Mouse (Mus musculus) liver, adult 2 months (tissue): ENCODE results near the gene Pdxp. TPM values are rescaled to one million over a fixed set of nuclear protein-coding genes. Genes with fewer than 3 reads are reported as not detected.

Experiments used
- DNase-seq: peaks from one replicate; pipeline ENCODE4 v3.0.0-alpha.2; 2011; ENCODE audit warnings: low read depth, low spot score; ENCODE audit errors: extremely low read depth
- H3K27ac ChIP-seq: fragments of 200-500 bp; replicated peaks from 2 replicates; pipeline ENCODE4 v1.5.1; 2012; ENCODE audit warnings: low read depth, mild to moderate bottlenecking, control low read depth, inconsistent platforms, low read length; ENCODE audit not compliant: insufficient read depth
- H3K27me3 ChIP-seq: fragments of 200-500 bp; 2 replicates; pipeline ENCODE4 v1.6.1; 2012; ENCODE audit warnings: mild to moderate bottlenecking, moderate library complexity, low read length, inconsistent platforms; ENCODE audit not compliant: control insufficient read depth, insufficient read depth
- H3K36me3 ChIP-seq: fragments of 200-500 bp; 2 replicates; pipeline ENCODE4 v1.6.1; 2012; ENCODE audit warnings: low read length, inconsistent platforms; ENCODE audit not compliant: control insufficient read depth, insufficient read depth
- H3K4me1 ChIP-seq: fragments of 200-500 bp; 2 replicates; pipeline ENCODE4 v1.6.1; 2011; ENCODE audit warnings: low read length; ENCODE audit not compliant: control insufficient read depth, insufficient read depth
- H3K4me3 ChIP-seq: fragments of 200-500 bp; 2 replicates; pipeline ENCODE4 v1.5.1; 2011; ENCODE audit warnings: low read depth, mild to moderate bottlenecking, control low read depth, low read length, moderate library complexity; ENCODE audit not compliant: insufficient read depth
- H3K79me2 ChIP-seq: fragments of 200-500 bp; 2 replicates; pipeline ENCODE4 v1.6.1; 2012; ENCODE audit warnings: inconsistent platforms, mild to moderate bottlenecking, low read length, moderate library complexity; ENCODE audit not compliant: control insufficient read depth, insufficient read depth
- H3K9ac ChIP-seq: fragments of 200-500 bp; 2 replicates; pipeline ENCODE4 v1.6.1; 2012; ENCODE audit warnings: low read depth, mild to moderate bottlenecking, control low read depth, inconsistent platforms, low read length
- CTCF ChIP-seq: fragments of 200-500 bp; IDR thresholded peaks from 2 replicates; pipeline ENCODE4 v1.5.1; 2011; ENCODE audit warnings: low read depth, low read length, control low read depth
- POLR2A ChIP-seq: fragments of 200-500 bp; IDR thresholded peaks from 2 replicates; pipeline ENCODE4 v1.6.1; 2011; ENCODE audit warnings: low read length, control low read depth; ENCODE audit not compliant: insufficient read depth; ENCODE audit errors: extremely low read depth
- WGBS: fragments of 180-500 bp; shearing (Covaris S2); methylation state at CpG from one replicate; pipeline ENCODE4 v1.1.7; 2018; 5-methylcytosine and 5-hydroxymethylcytosine counted together
- polyA plus RNA-seq: library from polyadenylated mRNA; depleted of rRNA; stranded (reverse); fragments of >200 nt; gene quantifications from 2 replicates; pipeline ENCODE4 v1.2.3, GENCODE M21; 2012
- total RNA-seq: library from RNA; depleted of rRNA; stranded (reverse); fragments of >200 nt; gene quantifications from 2 replicates; pipeline ENCODE4 v1.2.3, GENCODE M21; 2014

Gene Pdxp
- total and polyA plus RNA-seq, 2 experiments, result 0.37 to 0.62 TPM

GRCm38 (mm10) chr15:78916052-78916826 lies 2.5 kb downstream of the Pdxp start:
- Histone ChIP-seq H3K27me3 (0 out of 2 replicates have a peak, but pooled peaks cover 5% of the 10 kb centered on the region), H3K4me3 (no peak overlapping the region), H3K27ac (no peak overlapping the region), H3K9ac (no peak overlapping the region), H3K79me2 (no peaks in the 10 kb centered on the region), H3K36me3 (no peaks in the 10 kb centered on the region), H3K4me1 (peaks cover 5% of the 10 kb centered on the region; the same call in 1 of the 2 replicates)
- no peak for TF ChIP-seq CTCF
- no peak for TF ChIP-seq POLR2A
- WGBS, result 89% methylated on average over 12 of the region's 12 CpGs
- DNase-seq, result no peak

DNA sequence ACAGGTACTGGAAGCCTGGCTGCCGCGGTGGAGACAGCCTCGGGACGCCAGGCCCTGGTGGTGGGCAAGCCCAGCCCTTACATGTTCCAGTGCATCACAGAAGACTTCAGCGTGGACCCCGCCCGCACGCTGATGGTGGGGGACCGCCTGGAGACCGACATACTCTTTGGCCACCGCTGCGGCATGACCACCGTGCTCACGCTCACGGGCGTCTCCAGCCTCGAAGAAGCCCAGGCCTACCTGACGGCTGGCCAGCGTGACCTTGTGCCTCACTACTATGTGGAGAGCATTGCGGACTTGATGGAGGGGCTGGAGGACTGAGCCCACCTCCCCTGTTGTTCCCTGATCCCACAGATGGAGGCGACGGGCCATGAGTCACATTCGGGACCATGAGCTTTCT lies 4.4 kb downstream of the Pdxp start:
- Histone ChIP-seq H3K9ac (no peak overlapping the region), H3K27ac (no peak overlapping the region), H3K4me1 (peaks cover 5% of the 10 kb centered on the region; the same call in 1 of the 2 replicates), H3K36me3 (no peaks in the 10 kb centered on the region), H3K79me2 (no peaks in the 10 kb centered on the region), H3K27me3 (0 out of 2 replicates have a peak, but pooled peaks cover 5% of the 10 kb centered on the region), H3K4me3 (no peak overlapping the region)
- 97% methylated on average over 23 of the region's 23 CpGs for WGBS
- DNase-seq, result no peak
- TF ChIP-seq POLR2A, result no peak
- TF ChIP-seq CTCF, result no peak

DNA sequence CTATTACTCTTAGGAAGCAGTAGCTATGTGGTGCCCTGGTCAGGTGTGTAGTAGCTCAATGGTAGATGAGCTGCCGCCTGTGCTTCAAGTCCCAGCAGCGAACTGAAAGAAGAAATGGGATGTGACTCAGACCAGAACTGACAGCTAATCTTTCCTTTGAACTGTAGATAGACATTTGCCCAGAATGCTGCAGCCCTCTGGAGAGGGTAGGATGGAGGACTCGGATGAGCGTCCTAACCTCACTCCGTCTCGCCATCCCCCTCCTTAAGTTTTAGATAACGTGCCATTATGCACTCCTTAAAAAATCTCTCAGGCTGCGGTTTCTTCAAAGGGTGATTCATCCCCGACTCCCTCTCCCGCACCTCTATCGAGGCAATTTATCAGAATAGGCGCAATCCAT lies 6.2 kb downstream of the Pdxp start:
- DNase-seq, result no peak
- Histone ChIP-seq H3K4me3 (no peak overlapping the region), H3K27ac (no peak overlapping the region), H3K36me3 (no peaks in the 10 kb centered on the region), H3K9ac (no peak overlapping the region), H3K4me1 (no peaks in the 10 kb centered on the region), H3K79me2 (no peaks in the 10 kb centered on the region), H3K27me3 (no peaks in the 10 kb centered on the region)
- 87% methylated on average over 12 of the region's 12 CpGs for WGBS
- TF ChIP-seq CTCF (no peak), POLR2A (no peak)

- Histone ChIP-seq H3K79me2 (no peaks in the 10 kb centered on the region), H3K27ac (no peak overlapping the region), H3K4me3 (no peak overlapping the region), H3K36me3 (no peaks in the 10 kb centered on the region), H3K9ac (no peak overlapping the region), H3K27me3 (no peaks in the 10 kb centered on the region), H3K4me1 (peaks cover 11% of the 10 kb centered on the region; the same call in 1 of the 2 replicates)
- DNase-seq, result no peak
- WGBS, result 93% methylated on average over 7 of the region's 7 CpGs
- TF ChIP-seq POLR2A, result no peak
- TF ChIP-seq CTCF, result no peak
These were observed 9.0 kb downstream of the Pdxp start for GRCm38 (mm10) chr15:78922700-78923099.

DNA sequence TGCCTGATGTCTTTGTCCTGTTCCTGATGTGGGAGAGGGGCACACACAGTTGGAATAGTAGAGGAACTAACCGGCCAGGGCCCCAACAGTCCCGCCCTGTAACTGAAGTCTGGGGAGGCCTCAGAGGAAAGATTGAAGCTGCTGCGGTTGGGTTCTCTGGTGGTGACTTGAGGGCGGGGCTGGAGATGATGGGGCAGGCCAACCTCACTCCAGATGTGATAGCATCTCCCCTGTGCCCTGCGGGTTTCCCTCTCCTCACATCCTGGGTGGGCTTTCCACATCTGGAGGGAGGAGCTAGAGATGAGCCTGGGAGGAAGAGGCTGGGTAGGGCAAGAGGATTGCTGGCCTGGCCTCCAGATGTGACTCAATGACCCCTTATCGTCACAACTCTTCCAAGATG lies 9.9 kb downstream of the Pdxp start:
- no peak overlapping the region for H3K27ac ChIP-seq
- 79% methylated on average over 6 of the region's 6 CpGs for WGBS

DNA sequence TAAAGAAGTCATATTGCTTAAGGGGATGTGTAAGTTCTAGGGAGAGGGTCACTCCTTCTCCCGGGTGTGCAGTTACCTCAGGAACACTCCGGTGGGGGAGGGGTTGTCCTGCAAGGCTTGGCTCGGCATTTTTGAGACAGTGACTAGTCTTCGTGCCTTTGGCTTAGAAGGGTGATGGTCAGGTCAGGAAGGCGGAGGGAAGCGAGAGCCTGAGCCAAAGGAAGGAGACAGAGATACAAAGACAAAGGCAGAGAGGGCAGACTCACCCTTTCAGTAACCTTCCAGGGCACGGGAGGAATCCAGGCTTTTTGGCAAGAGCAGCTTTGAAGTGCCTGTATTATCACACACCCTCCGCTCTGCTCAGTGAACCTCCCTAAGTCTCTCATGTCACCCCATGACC lies 11.4 kb downstream of the Pdxp start:
- no peak overlapping the region for H3K9ac ChIP-seq
- H3K36me3 ChIP-seq, result no peaks in the 10 kb centered on the region
- H3K4me1 ChIP-seq, result peaks cover 11% of the 10 kb centered on the region; the same call in 1 of the 2 replicates
- H3K4me3 ChIP-seq, result no peak overlapping the region
- no peaks in the 10 kb centered on the region for H3K79me2 ChIP-seq
- no peak for TF ChIP-seq POLR2A
- TF ChIP-seq CTCF, result no peak
- 65% methylated on average over 8 of the region's 8 CpGs for WGBS
- DNase-seq, result no peak
- no peaks in the 10 kb centered on the region for H3K27me3 ChIP-seq
- no peak overlapping the region for H3K27ac ChIP-seq

More for the DNA sequence above, 9.9 kb downstream of the Pdxp start:
- Histone ChIP-seq H3K79me2 (no peaks in the 10 kb centered on the region), H3K27me3 (no peaks in the 10 kb centered on the region), H3K9ac (no peak overlapping the region), H3K36me3 (no peaks in the 10 kb centered on the region), H3K4me3 (no peak overlapping the region), H3K4me1 (peaks cover 11% of the 10 kb centered on the region; the same call in 1 of the 2 replicates)
- DNase-seq, result no peak
- TF ChIP-seq POLR2A (no peak), CTCF (no peak)
